In the genomic region with DNA sequence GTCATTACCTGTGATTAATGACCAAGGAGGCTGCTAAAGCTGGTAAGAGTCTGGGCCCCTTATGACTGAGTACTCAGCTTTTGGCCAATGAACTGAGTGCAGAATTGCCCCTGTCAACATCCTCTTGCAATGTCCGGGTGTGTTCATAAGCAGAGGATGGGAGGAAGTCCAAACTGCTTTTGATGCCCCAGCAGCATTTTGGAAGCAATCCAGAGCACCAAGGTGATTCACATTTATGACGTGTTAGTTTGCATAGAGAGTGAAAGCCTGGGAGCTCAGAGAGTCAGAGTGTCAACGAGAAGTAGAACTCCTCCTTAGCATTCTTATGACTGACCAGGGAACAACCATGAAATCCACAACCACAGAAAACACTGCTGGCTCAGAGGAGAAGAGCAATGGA, we compare ENCODE assay signal across 26 mouse cellular contexts.
"Had no signal": no experiment of that assay in that cellular context is flagged by ENCODE, and none has a peak within 500 bp of the region (broad histone marks: within the 10 kb centered on the region; RNA-seq: fewer than 3 reads in every experiment).

No protein-coding gene starts in this region.

- H3K27me3 ChIP-seq: embryonic facial prominence, embryonic 12.5 days; embryonic facial prominence, embryonic 13.5 days; embryonic facial prominence, embryonic 15.5 days; forebrain, embryonic 12.5 days; forebrain, embryonic 13.5 days; forebrain, embryonic 15.5 days had no signal

- H3K27ac ChIP-seq: embryonic facial prominence, embryonic 10.5 days; embryonic facial prominence, embryonic 12.5 days; embryonic facial prominence, embryonic 13.5 days; embryonic facial prominence, embryonic 15.5 days; forebrain, embryonic 10.5 days; forebrain, embryonic 12.5 days; forebrain, embryonic 13.5 days; forebrain, embryonic 15.5 days; gastrocnemius, adult 2 months; heart, adult 2 months had no signal

- H3K4me1 ChIP-seq: embryonic facial prominence, embryonic 10.5 days; embryonic facial prominence, embryonic 12.5 days; embryonic facial prominence, embryonic 13.5 days; embryonic facial prominence, embryonic 15.5 days; forebrain, embryonic 12.5 days; forebrain, embryonic 13.5 days; forebrain, embryonic 15.5 days had no signal

- H3K9ac ChIP-seq: embryonic facial prominence, embryonic 12.5 days; embryonic facial prominence, embryonic 13.5 days; embryonic facial prominence, embryonic 15.5 days; forebrain, embryonic 12.5 days; forebrain, embryonic 13.5 days; forebrain, embryonic 15.5 days; forebrain, postnatal 0 days had no signal

- H3K4me2 ChIP-seq: embryonic facial prominence, embryonic 12.5 days; embryonic facial prominence, embryonic 13.5 days; embryonic facial prominence, embryonic 15.5 days; forebrain, embryonic 12.5 days; forebrain, embryonic 13.5 days; forebrain, embryonic 15.5 days had no signal

- ATAC-seq: forebrain, embryonic 13.5 days; forebrain, embryonic 14.5 days; forebrain, embryonic 15.5 days; forebrain, embryonic 16.5 days; forebrain, postnatal 0 days had no signal

- H3K36me3 ChIP-seq: embryonic facial prominence, embryonic 10.5 days; embryonic facial prominence, embryonic 12.5 days; embryonic facial prominence, embryonic 13.5 days; embryonic facial prominence, embryonic 15.5 days; forebrain, embryonic 10.5 days; forebrain, embryonic 12.5 days; forebrain, embryonic 15.5 days had no signal

- H3K9me3 ChIP-seq: embryonic facial prominence, embryonic 10.5 days; embryonic facial prominence, embryonic 12.5 days; embryonic facial prominence, embryonic 13.5 days; embryonic facial prominence, embryonic 15.5 days; forebrain, embryonic 10.5 days; forebrain, embryonic 12.5 days; forebrain, embryonic 13.5 days; forebrain, embryonic 15.5 days had no signal

- H3K4me3 ChIP-seq: embryonic facial prominence, embryonic 10.5 days; embryonic facial prominence, embryonic 12.5 days; embryonic facial prominence, embryonic 13.5 days; embryonic facial prominence, embryonic 15.5 days; erythroblast, embryonic 14.5 days; forebrain, embryonic 10.5 days; forebrain, embryonic 12.5 days; forebrain, embryonic 13.5 days; forebrain, embryonic 15.5 days; gastrocnemius, adult 2 months; heart, adult 2 months had no signal

- DNase-seq: cerebellum, adult 9-11 months; cerebellum, postnatal 10 days; cerebellum, postnatal 14 days; cerebellum, postnatal 25 days; cerebellum, postnatal 36 days; embryo, embryonic 11 days; forebrain, postnatal 0 days; gastrocnemius, adult 2 months; gastrocnemius, postnatal 10 days; gastrocnemius, postnatal 14 days; gastrocnemius, postnatal 25 days; gastrocnemius, postnatal 36 days; heart, adult 11 months; heart, adult 18-20 months; heart, adult 2 months had no signal
